Mouse (Mus musculus): ENCODE results near the gene Ttc21a. TPM values are rescaled to one million over a fixed set of nuclear protein-coding genes. Genes with fewer than 3 reads are reported as not detected.

Gene Ttc21a
- total RNA-seq (2021): under 1 TPM in 1 of 2 experiments, not detected in 1; 0.11 TPM
- long read RNA-seq, experiment 1: 0 reads
- long read RNA-seq, experiment 2: 0 reads

GRCm38 (mm10) chr9:119937005-119937773, at the start of gene Ttc21a, which contains the start of gene Gorasp1:
Gene Ttc21a, plus strand, starts transcription at chr9:119937606.
Gene Gorasp1, minus strand, starts transcription at chr9:119937565.
- peak; percentile 98 for DNase-seq

GRCm38 (mm10) chr9:119888843-119889246, 48.6 kb upstream of the Ttc21a start:
- DNase-seq: no peak

- DNase-seq: no peak
Measured at GRCm38 (mm10) chr9:119889446-119889845, 48.0 kb upstream of the Ttc21a start.

GRCm38 (mm10) chr9:119890692-119891091, 46.7 kb upstream of the Ttc21a start:
- DNase-seq: no peak

GRCm38 (mm10) chr9:119893881-119894280, 43.5 kb upstream of the Ttc21a start:
- DNase-seq: no peak

GRCm38 (mm10) chr9:119894339-119895009, 42.9 kb upstream of the Ttc21a start, which contains the start of gene Wdr48:
Gene Wdr48, plus strand, starts transcription at chr9:119894878.
- peak; percentile 92 for DNase-seq

- DNase-seq: no peak
Measured at GRCm38 (mm10) chr9:119895040-119895721, 42.2 kb upstream of the Ttc21a start.

GRCm38 (mm10) chr9:119899446-119899845, 38.0 kb upstream of the Ttc21a start:
- no peak for DNase-seq

- DNase-seq: no peak
Measured at GRCm38 (mm10) chr9:119902410-119903151, 34.8 kb upstream of the Ttc21a start.

GRCm38 (mm10) chr9:119908708-119909107, 28.7 kb upstream of the Ttc21a start:
- no peak for DNase-seq

GRCm38 (mm10) chr9:119909931-119910330, 27.5 kb upstream of the Ttc21a start:
- no peak for DNase-seq

- DNase-seq: no peak
Measured at GRCm38 (mm10) chr9:119913087-119913838, 24.1 kb upstream of the Ttc21a start.

GRCm38 (mm10) chr9:119919858-119920257, 17.5 kb upstream of the Ttc21a start:
- DNase-seq: no peak

GRCm38 (mm10) chr9:119923462-119923861, 13.9 kb upstream of the Ttc21a start:
- DNase-seq: no peak

GRCm38 (mm10) chr9:119925120-119925657, 12.2 kb upstream of the Ttc21a start:
- DNase-seq: no peak

GRCm38 (mm10) chr9:119925729-119926128, 11.7 kb upstream of the Ttc21a start:
- no peak for DNase-seq

- no peak for DNase-seq
Measured at GRCm38 (mm10) chr9:119926497-119926896, 10.9 kb upstream of the Ttc21a start.

- no peak for DNase-seq
Measured at GRCm38 (mm10) chr9:119932358-119932757, 5.0 kb upstream of the Ttc21a start.

GRCm38 (mm10) chr9:119933675-119934074, 3.7 kb upstream of the Ttc21a start:
- no peak for DNase-seq

- no peak for DNase-seq
Measured at GRCm38 (mm10) chr9:119938496-119938895, 1.1 kb downstream of the Ttc21a start.

GRCm38 (mm10) chr9:119939646-119940045, 2.2 kb downstream of the Ttc21a start:
- DNase-seq: no peak

Data from gastrocnemius, postnatal 10 days (tissue).